Mouse (Mus musculus) Patski (cell line): ENCODE measurements at regions not wholly inside any gene's neighbourhood (a gene's known extent, or its start where the extent isn't known, plus 50 kb on each side); places are given as distances from the start of the nearest gene placed in this dataset.

Experiments
- ATAC-seq: fragments of 100-300 bp; one replicate; pipeline ENCODE4 v1.8.0; 2021
- CTCF ChIA-PET: fragments of 350-600 bp; sonication (Branson Sonifier 250); formaldehyde crosslinking; loops from one replicate; lab custom pipeline; 2022; ENCODE audit warnings: inconsistent platforms; lab: Charles Lee
- POLR2A ChIA-PET: fragments of 350-600 bp; sonication (Branson Sonifier 250); formaldehyde crosslinking; loops from one replicate; lab custom pipeline; 2022; ENCODE audit warnings: antibody characterized with exemption, inconsistent platforms; lab: Charles Lee
- DNase-seq: peaks from one replicate; pipeline ENCODE4 v3.0.0-alpha.2; 2011; ENCODE audit warnings: low read depth, low spot score
- H3K27me3 ChIP-seq: fragments of 371-371 bp; one replicate; pipeline ENCODE4 v1.5.1; 2021
- CTCF ChIP-seq: fragments of 100-300 bp; IDR thresholded peaks from one replicate; pipeline ENCODE4 v1.5.1; 2021
- in situ Hi-C: fragments of 300-500 bp; cut with MboI; formaldehyde crosslinking; loops from 3 replicates; pipeline ENCODE4 v1.11.1; 2018; ENCODE audit warnings: low pct_unique_long_range_greater_than_20kb, mixed read lengths

DNA sequence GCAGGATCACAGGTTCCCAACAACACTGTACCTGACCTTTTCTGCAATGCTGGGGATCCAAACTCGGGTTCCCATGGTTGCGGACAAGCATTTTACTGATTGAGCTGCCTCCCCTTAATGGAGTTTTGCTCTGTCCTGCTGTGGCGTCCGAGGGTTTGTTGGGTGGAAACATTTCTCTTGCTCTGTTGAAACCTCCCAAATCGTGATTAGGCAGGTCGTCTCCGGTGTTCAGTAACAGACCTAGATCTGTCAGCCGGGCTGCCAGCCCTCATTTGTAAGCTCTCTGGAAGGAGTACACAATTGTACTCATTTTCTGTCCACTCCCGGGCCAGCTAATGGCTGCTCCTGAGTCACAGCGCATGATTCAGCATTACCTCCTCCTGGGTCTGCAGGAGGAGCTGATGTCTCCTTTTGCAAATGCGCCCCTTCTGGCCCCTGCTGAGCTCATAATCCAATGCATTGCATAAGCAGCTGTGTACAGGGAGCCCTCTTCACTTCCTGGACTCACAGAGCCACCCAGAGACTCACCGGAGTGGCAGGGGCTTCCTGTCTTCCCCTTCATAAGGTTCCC lies 49.8 kb upstream of the Sipa1l2 start:
- no peaks in the 10 kb centered on the region for H3K27me3 ChIP-seq
- ATAC-seq (peak; percentile 70), DNase-seq (no peak)
- CTCF ChIA-PET, result interaction anchor here (0.6 to 1.9 kb wide), 3 partner anchors 11 to 90 kb away, joined by 3 to 4 read pairs (median 3); no protein-coding TSS in a partner anchor
- POLR2A ChIA-PET, result interaction anchor here (1.5 kb wide), 1 partner anchor 23 kb away, joined by 3 read pairs; no protein-coding TSS in a partner anchor
- no peak for TF ChIP-seq CTCF
- in situ Hi-C loops, result no loop called here
